Mouse (Mus musculus) intestine, embryonic 15.5 days (tissue): ENCODE measurements around the gene Erich4. TPM values are rescaled to one million over a fixed set of nuclear protein-coding genes. Genes with fewer than 3 reads are reported as not detected.

Source experiments
- polyA plus RNA-seq: library from polyadenylated mRNA; unstranded; fragments of >200 nt; fragmentation: Nextera tagmentation; extraction: Ambion mirVana; gene quantifications from 2 replicates; pipeline ENCODE4 v1.2.1, GENCODE M21; 2015

Gene Erich4
- polyA plus RNA-seq, 1 experiment from 2014 or later = 13.3 TPM

Other genes starting within 250 kb of the Erich4 start
- gene Cnfn, start 246.2 kb downstream of the Erich4 start, polyA plus RNA-seq = 0.47 and 0.63 TPM in 2 replicates
- gene Lipe, start 217.2 kb downstream of the Erich4 start, polyA plus RNA-seq = 7.0 and 8.8 TPM in 2 replicates
- gene Cxcl17, start 203.0 kb downstream of the Erich4 start, polyA plus RNA-seq = 0.45 TPM in 1 of 2 replicates, not detected in the other
- 31.4 and 32.3 TPM in 2 replicates for gene Ceacam1, start 138.3 kb downstream of the Erich4 start, polyA plus RNA-seq
- 0.10 and 0.18 TPM in 2 replicates for gene Ceacam2, start 76.0 kb downstream of the Erich4 start, polyA plus RNA-seq
- gene Dmac2, start 3.5 kb upstream of the Erich4 start, polyA plus RNA-seq = 38.4 and 43.4 TPM in 2 replicates
- gene B3gnt8, start 10.8 kb upstream of the Erich4 start, polyA plus RNA-seq = 7.1 and 8.6 TPM in 2 replicates
- gene Bckdha, start 43.1 kb upstream of the Erich4 start, polyA plus RNA-seq = 44.7 and 49.2 TPM in 2 replicates
- gene Exosc5, start 43.3 kb upstream of the Erich4 start, polyA plus RNA-seq = 80.5 and 87.7 TPM in 2 replicates
- 1.9 and 2.4 TPM in 2 replicates for gene Tmem91, start 59.3 kb upstream of the Erich4 start, polyA plus RNA-seq
- 22.4 and 23.7 TPM in 2 replicates for gene B9d2, start 64.9 kb upstream of the Erich4 start, polyA plus RNA-seq
- gene Tgfb1, start 71.1 kb upstream of the Erich4 start, polyA plus RNA-seq = 2.3 and 2.5 TPM in 2 replicates
- gene Ccdc97, start 103.2 kb upstream of the Erich4 start, polyA plus RNA-seq = 18.5 and 19.3 TPM in 2 replicates
- gene Hnrnpul1, start 138.9 kb upstream of the Erich4 start, polyA plus RNA-seq = 43.9 and 51.5 TPM in 2 replicates
- 69.8 and 71.5 TPM in 2 replicates for gene Axl, start 172.8 kb upstream of the Erich4 start, polyA plus RNA-seq
- gene Cyp2s1, start 201.0 kb upstream of the Erich4 start, polyA plus RNA-seq = 33.2 and 35.9 TPM in 2 replicates